ENCODE assay signal across 12 mouse cellular contexts in genomic region chr2:32722046-32722445, GRCm38 (mm10). TPM values are rescaled to one million over a fixed set of nuclear protein-coding genes. Genes with fewer than 3 reads are reported as not detected.
A peak's percentile ranks its signal among the peaks of the same experiment; 100 is the strongest.
DNase-seq lines count a peak whose midpoint lies in the region; ATAC-seq and TF ChIP-seq lines count a peak whose summit lies in the region.
"Had no signal": no experiment of that assay in that cellular context is flagged by ENCODE, and none has a peak within 500 bp of the region (broad histone marks: within the 10 kb centered on the region; RNA-seq: fewer than 3 reads in every experiment).

No protein-coding gene starts in this region.

- H3K4me3 ChIP-seq in kidney, embryonic 15.5 days (replicated peaks), result peak overlapping the region; percentile 24
- peak overlapping the region; percentile 61 to 94 (median 84) for H3K4me3 ChIP-seq in CH12.LX (replicated peaks in 1 of 3; ENCODE audit: low read depth in 2 of 3, low read length in 2 of 3, poor library complexity in 1 of 3)

- H3K4me2 ChIP-seq in kidney, embryonic 15.5 days, result peak overlapping the region; percentile 47
- H3K4me2 ChIP-seq in CH12.LX (ENCODE audit: insufficient read depth, low read depth, poor library complexity, severe bottlenecking), result peak overlapping the region; percentile 67
- H3K4me2 ChIP-seq: midbrain, embryonic 11.5 days had no signal

- no peak for TF ChIP-seq EP300 in CH12.LX (IDR thresholded peaks at IDR 0.05; ENCODE audit: low read length)

- no peak for DNase-seq in kidney, adult 18-20 months
- peak; percentile 59 for DNase-seq in CH12.LX (ENCODE audit: extremely low read depth)
- DNase-seq in cerebellum, adult 11-12 months, result no peak
- DNase-seq in cerebellum, postnatal 25 days, result no peak
- DNase-seq in cerebellum, postnatal 10 days, result no peak
- DNase-seq: forebrain, postnatal 0 days; kidney, postnatal 10 days; right cerebral cortex, postnatal 4 days had no signal

- dilution Hi-C loops in CH12.LX (cut with MboI; ENCODE audit: extremely low pct_ligation_motif_present, extremely low pct_unique_long_range_greater_than_20kb, low sequenced_read_pairs), result no loop called here

- no peak for TF ChIP-seq RAD21 in CH12.LX (IDR thresholded peaks at IDR 0.05; ENCODE audit: low read depth, low read length)

- H3K79me2 ChIP-seq in CH12.LX (replicated peaks; ENCODE audit: control insufficient read depth, extremely low read depth, insufficient read depth, poor library complexity, severe bottlenecking), result peaks cover 27% of the 10 kb centered on the region

- no peaks in the 10 kb centered on the region for H3K27me3 ChIP-seq in kidney, embryonic 15.5 days
- H3K27me3 ChIP-seq in CH12.LX (replicated peaks), result no peaks in the 10 kb centered on the region

- no peak overlapping the region; the same call in 1 of the 2 replicates for H3K27ac ChIP-seq in kidney, embryonic 15.5 days
- H3K27ac ChIP-seq in CH12.LX (ENCODE audit: insufficient read depth, low read depth), result peak overlapping the region; percentile 90

- in situ Hi-C loops in CH12.LX (cut with MboI; ENCODE audit: low pct_ligation_motif_present, low pct_unique_long_range_greater_than_20kb, low sequenced_read_pairs), result no loop called here

- TF ChIP-seq POLR2A in CH12.LX (IDR thresholded peaks at IDR 0.05; ENCODE audit: low read depth, low read length), result 0 out of 2 replicates have a peak, but pooled peaks have one; percentile 34

- H3K36me3 ChIP-seq in kidney, embryonic 15.5 days, result no peaks in the 10 kb centered on the region
- peaks cover 14 to 39% of the 10 kb centered on the region in 2 experiments for H3K36me3 ChIP-seq in CH12.LX (replicated peaks in 1 of 2; ENCODE audit: control insufficient read depth in 1 of 2, insufficient read depth in 1 of 2, low read length in 1 of 2)

- H3K9ac ChIP-seq in kidney, embryonic 15.5 days, result no peak overlapping the region
- H3K9ac ChIP-seq in CH12.LX (ENCODE audit: insufficient read depth, low read depth), result peak overlapping the region; percentile 90
- H3K9ac ChIP-seq: forebrain, postnatal 0 days had no signal

- no peaks in the 10 kb centered on the region for H3K9me3 ChIP-seq in kidney, embryonic 15.5 days (replicated peaks)
- peaks cover 4% of the 10 kb centered on the region for H3K9me3 ChIP-seq in CH12.LX (replicated peaks; ENCODE audit: low read length)

- no peak for TF ChIP-seq CTCF in CH12.LX (conservative IDR thresholded peaks at IDR 0.05 in 1 of 2, IDR thresholded peaks at IDR 0.05 in 1 of 2; ENCODE audit: low read depth in 2 of 2, low read length in 2 of 2)

- 40% methylated on average over 6 of the region's 6 CpGs for WGBS in kidney, embryonic 15.5 days

- ATAC-seq in kidney, embryonic 15.5 days (replicated peaks; ENCODE audit: low FRiP score), result no peak
- ATAC-seq in erythroblast, adult 5-6 weeks (replicated peaks; ENCODE audit: low FRiP score, poor library complexity, severe bottlenecking), result 0 out of 2 replicates have a peak, but pooled peaks have one; percentile 17
- ATAC-seq in megakaryocyte-erythroid progenitor cell, adult 5-6 weeks (replicated peaks; ENCODE audit: low FRiP score, low TSS enrichment, poor library complexity, severe bottlenecking), result 0 out of 2 replicates have a peak, but pooled peaks have one; percentile 35
- ATAC-seq: forebrain, postnatal 0 days had no signal

- peaks cover 28% of the 10 kb centered on the region for H3K4me1 ChIP-seq in kidney, embryonic 15.5 days
- peaks cover 37 to 66% of the 10 kb centered on the region in 2 experiments for H3K4me1 ChIP-seq in CH12.LX (ENCODE audit: control insufficient read depth in 1 of 2, insufficient read depth in 2 of 2)

TF ChIP-seq in CH12.LX, 34 proteins besides CTCF, POLR2A, EP300 and RAD21:
- TF ChIP-seq E2F4 (IDR thresholded peaks at IDR 0.05; ENCODE audit: insufficient replicate concordance, low read depth, low read length) (no peak), ETS1 (conservative IDR thresholded peaks at IDR 0.05; ENCODE audit: low read depth, low read length) (0 out of 2 replicates have a peak, but pooled peaks have one; percentile 6), MXI1 (IDR thresholded peaks at IDR 0.05; ENCODE audit: low read depth, low read length) (no peak), ELF1 (IDR thresholded peaks at IDR 0.05; ENCODE audit: low read depth, low read length) (peak; percentile 33; the same call in 1 of the 2 replicates), ZNF384 (IDR thresholded peaks at IDR 0.05; ENCODE audit: low read depth, low read length) (no peak), ZKSCAN1 (IDR thresholded peaks at IDR 0.05; ENCODE audit: borderline replicate concordance, low read depth, low read length) (no peak), TBP (conservative IDR thresholded peaks at IDR 0.05; ENCODE audit: low read depth, low read length) (no peak), HCFC1 (IDR thresholded peaks at IDR 0.05; ENCODE audit: low read depth, low read length) (no peak), JUND (conservative IDR thresholded peaks at IDR 0.05; ENCODE audit: low read depth, low read length) (no peak), MAZ (IDR thresholded peaks at IDR 0.05; ENCODE audit: low read depth, low read length) (peak; percentile 40; the same call in 1 of the 2 replicates), UBTF (IDR thresholded peaks at IDR 0.05; ENCODE audit: low read depth, low read length) (no peak), IRF4 (IDR thresholded peaks at IDR 0.05; ENCODE audit: low read depth, low read length) (no peak), MYC (IDR thresholded peaks at IDR 0.05; ENCODE audit: low read depth, low read length) (no peak), SMC3 (IDR thresholded peaks at IDR 0.05; ENCODE audit: low read depth, low read length) (no peak), KAT2A (IDR thresholded peaks at IDR 0.05; ENCODE audit: insufficient replicate concordance, low read length) (no peak)
TF ChIP-seq in CH12.LX: peak in this region for 3.

RNA-seq across cellular contexts. Expression of gene Sh2d3c, which starts 1.2 kb away (rescaled TPM):
- polyA plus RNA-seq in kidney, embryonic 15.5 days (2015; fragmentation: Nextera tagmentation; extraction: Ambion mirVana), result 32.5 and 37.2 TPM in 2 replicates
- total RNA-seq in CH12.LX (2012; rRNA removed) (10.2 and 11.1 TPM in 2 replicates), CH12.LX (2014; rRNA removed) (4.8 and 5.1 TPM in 2 replicates)
- polyA plus RNA-seq in CH12.LX (2012; ENCODE audit: insufficient read length, low read depth), result 22.0 and 25.8 TPM in 2 replicates
- total RNA-seq in erythroblast, adult 5-6 weeks (2015; ENCODE audit: low replicate concordance), result 15.4 and 23.2 TPM in 2 replicates
- total RNA-seq in erythroblast, adult 5-6 weeks (2017; ENCODE audit: low replicate concordance), result 5.2 and 6.4 TPM in 2 replicates
- total RNA-seq in megakaryocyte-erythroid progenitor cell, adult 5-6 weeks (2014; fragmentation: Nextera tagmentation), result 2.5 and 5.4 TPM in 2 replicates
- 1.1 and 1.4 TPM in 2 replicates for total RNA-seq in megakaryocyte-erythroid progenitor cell, adult 5-6 weeks (2017)

RNA-seq across cellular contexts. Expression of gene Cdk9, which starts 9.2 kb away (rescaled TPM):
- 108 and 118 TPM in 2 replicates for polyA plus RNA-seq in kidney, embryonic 15.5 days (2015; fragmentation: Nextera tagmentation; extraction: Ambion mirVana)
- total RNA-seq in CH12.LX (2012; rRNA removed) (41.7 and 45.2 TPM in 2 replicates), CH12.LX (2014; rRNA removed) (72.1 and 73.7 TPM in 2 replicates)
- polyA plus RNA-seq in CH12.LX (2012; ENCODE audit: insufficient read length, low read depth), result 136 and 138 TPM in 2 replicates
- 15.0 and 25.9 TPM in 2 replicates for total RNA-seq in erythroblast, adult 5-6 weeks (2015; ENCODE audit: low replicate concordance)
- 18.1 and 19.5 TPM in 2 replicates for total RNA-seq in erythroblast, adult 5-6 weeks (2017; ENCODE audit: low replicate concordance)
- 95.7 and 133 TPM in 2 replicates for total RNA-seq in megakaryocyte-erythroid progenitor cell, adult 5-6 weeks (2014; fragmentation: Nextera tagmentation)
- total RNA-seq in megakaryocyte-erythroid progenitor cell, adult 5-6 weeks (2017), result 29.6 and 46.5 TPM in 2 replicates

RNA-seq across cellular contexts. Expression of gene Fpgs, which starts 18.1 kb away (rescaled TPM):
- 33.7 and 40.3 TPM in 2 replicates for polyA plus RNA-seq in kidney, embryonic 15.5 days (2015; fragmentation: Nextera tagmentation; extraction: Ambion mirVana)
- total RNA-seq in CH12.LX (2012; rRNA removed) (31.8 and 34.1 TPM in 2 replicates), CH12.LX (2014; rRNA removed) (37.9 and 41.8 TPM in 2 replicates)
- polyA plus RNA-seq in CH12.LX (2012; ENCODE audit: insufficient read length, low read depth), result 52.4 and 59.2 TPM in 2 replicates
- total RNA-seq in erythroblast, adult 5-6 weeks (2015; ENCODE audit: low replicate concordance), result 1.3 and 4.0 TPM in 2 replicates
- 2.1 and 6.6 TPM in 2 replicates for total RNA-seq in erythroblast, adult 5-6 weeks (2017; ENCODE audit: low replicate concordance)
- total RNA-seq in megakaryocyte-erythroid progenitor cell, adult 5-6 weeks (2014; fragmentation: Nextera tagmentation), result 94.2 and 96.1 TPM in 2 replicates
- total RNA-seq in megakaryocyte-erythroid progenitor cell, adult 5-6 weeks (2017), result 45.7 and 66.1 TPM in 2 replicates

RNA-seq across cellular contexts. Expression of gene 6330409D20Rik, which starts 18.8 kb away (rescaled TPM):
- 0.18 TPM in 1 of 2 replicates, not detected in the other for polyA plus RNA-seq in kidney, embryonic 15.5 days (2015; fragmentation: Nextera tagmentation; extraction: Ambion mirVana)
- total RNA-seq in CH12.LX (2012; rRNA removed) (not detected in 2 replicates), CH12.LX (2014; rRNA removed) (not detected in 2 replicates)
- 0.41 and 0.46 TPM in 2 replicates for polyA plus RNA-seq in CH12.LX (2012; ENCODE audit: insufficient read length, low read depth)
- not detected in 2 replicates for total RNA-seq in erythroblast, adult 5-6 weeks (2015; ENCODE audit: low replicate concordance)
- total RNA-seq in erythroblast, adult 5-6 weeks (2017; ENCODE audit: low replicate concordance), result not detected in 2 replicates
- total RNA-seq in megakaryocyte-erythroid progenitor cell, adult 5-6 weeks (2014; fragmentation: Nextera tagmentation), result not detected in 2 replicates
- not detected in 2 replicates for total RNA-seq in megakaryocyte-erythroid progenitor cell, adult 5-6 weeks (2017)

RNA-seq across cellular contexts. Expression of gene Tor2a, which starts 35.0 kb away (rescaled TPM):
- polyA plus RNA-seq in kidney, embryonic 15.5 days (2015; fragmentation: Nextera tagmentation; extraction: Ambion mirVana), result 64.8 and 70.5 TPM in 2 replicates
- total RNA-seq in CH12.LX (2012; rRNA removed), result 49.9 and 53.8 TPM in 2 replicates
- 37.5 and 41.4 TPM in 2 replicates for total RNA-seq in CH12.LX (2014; rRNA removed)
- 28.5 and 33.3 TPM in 2 replicates for polyA plus RNA-seq in CH12.LX (2012; ENCODE audit: insufficient read length, low read depth)
- total RNA-seq in erythroblast, adult 5-6 weeks (2015; ENCODE audit: low replicate concordance), result 10.4 and 11.3 TPM in 2 replicates
- total RNA-seq in erythroblast, adult 5-6 weeks (2017; ENCODE audit: low replicate concordance), result 4.7 and 8.8 TPM in 2 replicates
- 29.8 and 30.9 TPM in 2 replicates for total RNA-seq in megakaryocyte-erythroid progenitor cell, adult 5-6 weeks (2014; fragmentation: Nextera tagmentation)
- total RNA-seq in megakaryocyte-erythroid progenitor cell, adult 5-6 weeks (2017), result 17.1 and 17.4 TPM in 2 replicates

Comparison
In these comparisons a context has a peak if more than half of its experiments do, and no peak if none do; other contexts are left out.
1. RNA of gene Fpgs, which starts 18.1 kb away (total RNA-seq): 45.7 to 96.1 TPM in megakaryocyte-erythroid progenitor cell, adult 5-6 weeks and 31.8 to 41.8 TPM in CH12.LX; 1.3 to 6.6 TPM in erythroblast, adult 5-6 weeks; every median in the first group is over 4 times any median in the second.